Mouse (Mus musculus) cerebellum, adult (tissue): ENCODE measurements at regions not wholly inside any gene's neighbourhood (a gene's known extent, or its start where the extent isn't known, plus 50 kb on each side); places are given as distances from the start of the nearest gene placed in this dataset.

ENCODE experiments used
- ATAC-seq: cut with Nextera tagmentation; 2 replicates; pipeline ENCODE4 v1.9.2; 2017; ENCODE audit warnings: mild to moderate bottlenecking, moderate library complexity, mixed read lengths; ENCODE audit not compliant: insufficient number of reproducible peaks, low FRiP score, low TSS enrichment

DNA sequence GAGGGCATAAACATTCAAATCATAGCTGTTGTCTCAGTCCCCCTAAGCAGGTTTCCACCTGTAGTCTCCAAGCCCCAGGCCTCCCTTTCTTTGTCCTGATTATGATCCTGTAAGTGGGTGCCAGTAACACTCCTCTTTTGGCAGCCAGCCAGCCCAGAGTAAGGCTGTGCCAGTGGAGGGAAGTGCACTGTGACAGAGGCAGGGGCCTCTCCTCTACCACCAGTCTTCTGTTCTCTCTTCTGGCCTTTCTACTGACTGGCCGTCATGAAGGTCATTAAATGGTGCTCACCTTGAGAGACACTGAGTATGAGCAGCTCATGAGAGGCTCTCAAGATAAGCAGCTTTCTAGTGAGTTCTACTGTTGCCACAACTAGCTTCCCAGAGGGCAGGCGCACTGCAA lies 63.5 kb upstream of the Met start:
- ATAC-seq: 0 out of 2 replicates have a peak, but pooled peaks have one; percentile 6

DNA sequence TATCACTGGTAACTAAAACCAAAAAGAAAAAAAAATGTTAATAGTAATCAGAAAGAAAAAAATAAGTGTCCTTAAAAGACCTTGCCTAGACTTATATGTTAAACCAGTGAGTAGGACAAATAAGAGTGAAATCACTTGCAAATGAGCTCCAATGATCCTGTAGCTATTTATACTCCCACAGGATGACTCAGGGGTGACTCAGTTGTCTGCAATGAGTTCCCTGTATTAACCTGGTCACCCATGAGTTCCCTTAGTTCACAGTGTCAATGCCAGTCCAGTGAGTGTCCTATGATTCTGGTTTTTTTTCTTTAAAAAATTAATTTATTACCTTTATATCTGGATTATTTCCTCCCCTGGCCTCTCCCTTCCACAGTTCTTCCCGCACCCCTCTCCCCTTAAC lies 55.5 kb upstream of the Met start:
- ATAC-seq: no peak

DNA sequence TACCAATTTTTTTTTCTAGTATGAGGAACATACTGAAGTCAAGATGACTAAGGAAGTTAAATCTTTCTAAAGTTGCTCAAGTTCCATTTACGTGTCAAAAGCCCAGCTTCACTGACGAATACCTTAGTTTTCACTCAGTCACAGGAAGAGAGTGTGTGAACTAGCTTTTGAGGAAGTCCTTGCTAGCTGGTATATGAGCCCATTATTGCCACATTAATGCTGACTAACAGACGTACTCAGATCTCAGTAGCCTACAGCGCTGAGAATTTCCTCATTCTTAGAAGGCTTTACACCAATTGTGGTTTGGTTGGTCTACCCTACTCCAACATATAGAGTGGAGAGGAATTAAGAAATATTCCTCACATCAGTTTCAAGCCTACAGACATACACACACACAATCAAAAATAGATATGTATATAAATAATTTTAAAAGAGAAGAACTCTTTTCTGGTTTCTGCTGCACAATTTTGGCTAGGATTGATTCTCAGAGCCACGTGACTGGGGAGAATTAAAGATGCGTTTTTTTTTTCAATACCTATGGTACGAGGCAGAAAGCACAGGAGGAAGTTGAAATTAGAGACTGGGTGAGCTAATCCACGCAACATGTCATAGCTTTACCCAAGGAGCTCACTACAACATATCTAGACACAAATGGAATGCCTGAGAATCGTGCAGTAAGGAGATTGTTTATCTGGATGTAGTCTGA lies 53.7 kb upstream of the Met start:
- no peak for ATAC-seq

DNA sequence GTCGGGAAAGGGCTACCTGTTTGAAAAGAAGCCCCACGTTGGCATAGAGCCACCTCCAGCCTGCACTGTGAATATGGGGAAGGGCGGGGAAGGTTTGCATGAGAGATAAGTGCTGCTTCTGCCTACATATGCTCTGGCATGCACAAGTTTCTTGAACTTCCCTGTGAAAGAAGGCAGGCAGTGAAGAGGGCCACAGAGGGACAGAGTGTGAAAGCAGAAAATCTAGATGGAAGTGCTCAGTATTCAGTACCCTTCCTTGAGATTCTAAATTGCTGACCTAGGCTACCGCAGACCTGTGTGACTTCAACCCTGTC lies 53.2 kb upstream of the Met start:
- no peak for ATAC-seq
